Mouse (Mus musculus) kidney, embryonic 14.5 days (tissue): ENCODE results near the gene Etv6. TPM values are rescaled to one million over a fixed set of nuclear protein-coding genes. Genes with fewer than 3 reads are reported as not detected.
A peak's percentile ranks its signal among the peaks of the same experiment; 100 is the strongest.

Experiments
- ATAC-seq: fragments of 200-750 bp; cut with Nextera tagmentation; 2 replicates; pipeline ENCODE4 v1.8.0; 2017; ENCODE audit warnings: moderate number of reproducible peaks, mild to moderate bottlenecking, moderate TSS enrichment, moderate library complexity; ENCODE audit not compliant: low FRiP score, low TSS enrichment
- H3K27ac ChIP-seq: fragments of 300-500 bp; sonication (generic); 2 replicates; pipeline ENCODE4 v1.5.1; 2014; ENCODE audit warnings: low read depth, mild to moderate bottlenecking, low read length, moderate library complexity, mixed read lengths
- H3K27me3 ChIP-seq: fragments of 300-500 bp; sonication (generic); 2 replicates; pipeline ENCODE4 v1.6.1; 2014; ENCODE audit warnings: mild to moderate bottlenecking, low read length; ENCODE audit not compliant: control insufficient read depth, insufficient read depth
- H3K36me3 ChIP-seq: fragments of 300-500 bp; sonication (generic); 2 replicates; pipeline ENCODE4 v1.6.1; 2014; ENCODE audit warnings: low read length, mixed read lengths; ENCODE audit not compliant: control insufficient read depth, insufficient read depth
- H3K4me1 ChIP-seq: fragments of 300-500 bp; sonication (generic); 2 replicates; pipeline ENCODE4 v1.6.1; 2014; ENCODE audit warnings: low read length, mixed read lengths; ENCODE audit not compliant: control insufficient read depth, insufficient read depth
- H3K4me2 ChIP-seq: fragments of 300-500 bp; sonication (generic); replicated peaks from 2 replicates; pipeline ENCODE4 v1.6.1; 2014; ENCODE audit warnings: low read depth, mild to moderate bottlenecking, low read length
- H3K4me3 ChIP-seq: fragments of 300-500 bp; sonication (generic); 2 replicates; pipeline ENCODE4 v1.5.1; 2014; ENCODE audit warnings: mild to moderate bottlenecking, low read length
- H3K9ac ChIP-seq: fragments of 300-500 bp; sonication (generic); 2 replicates; pipeline ENCODE4 v1.6.1; 2014; ENCODE audit warnings: low read depth, mild to moderate bottlenecking, low read length, moderate library complexity
- H3K9me3 ChIP-seq: fragments of 300-500 bp; sonication (generic); 2 replicates; pipeline ENCODE4 v1.6.1; 2016; ENCODE audit warnings: low read length; ENCODE audit not compliant: control insufficient read depth
- WGBS: fragments of 180-500 bp; shearing (Covaris S2); extraction: QIAGEN DNeasy Blood & Tissue Kit; methylation state at CpG from one replicate; pipeline ENCODE4 v1.1.7; 2014; 5-methylcytosine and 5-hydroxymethylcytosine counted together
- polyA plus RNA-seq: library from polyadenylated mRNA; unstranded; fragments of >200 nt; fragmentation: Nextera tagmentation; extraction: Ambion mirVana; gene quantifications from 2 replicates; pipeline ENCODE4 v1.2.1, GENCODE M21; 2014

Etv6 gene
- polyA plus RNA-seq, 1 experiment from 2014 or later = 18.1 TPM

GRCm38 (mm10) chr6:134225564-134225963 lies 190.1 kb downstream of the Etv6 start:
- Histone ChIP-seq H3K36me3 (peaks cover 18% of the 10 kb centered on the region; the same call in 1 of the 2 replicates), H3K9ac (no peak overlapping the region), H3K4me1 (peaks cover 6% of the 10 kb centered on the region), H3K4me2 (no peak overlapping the region), H3K27me3 (no peaks in the 10 kb centered on the region), H3K9me3 (no peaks in the 10 kb centered on the region), H3K27ac (no peak overlapping the region), H3K4me3 (no peak overlapping the region)
- 90% methylated on average over 11 of the region's 11 CpGs for WGBS
- no peak for ATAC-seq

GRCm38 (mm10) chr6:134226349-134227169 lies 191.1 kb downstream of the Etv6 start:
- no peak for ATAC-seq
- Histone ChIP-seq H3K9ac (no peak overlapping the region), H3K27ac (no peak overlapping the region), H3K4me1 (0 out of 2 replicates have a peak, but pooled peaks cover 4% of the 10 kb centered on the region), H3K4me3 (no peak overlapping the region), H3K9me3 (no peaks in the 10 kb centered on the region), H3K36me3 (peaks cover 18% of the 10 kb centered on the region; the same call in 1 of the 2 replicates), H3K4me2 (no peak overlapping the region), H3K27me3 (no peaks in the 10 kb centered on the region)
- 82% methylated on average over 8 of the region's 8 CpGs for WGBS

- H3K4me3 ChIP-seq = no peak overlapping the region
- H3K4me1 ChIP-seq = 0 out of 2 replicates have a peak, but pooled peaks cover 8% of the 10 kb centered on the region
- ATAC-seq = no peak
- no peak overlapping the region for H3K4me2 ChIP-seq
- H3K27ac ChIP-seq = no peak overlapping the region
- no peaks in the 10 kb centered on the region for H3K9me3 ChIP-seq
- H3K9ac ChIP-seq = no peak overlapping the region
- 80% methylated on average over 4 of the region's 4 CpGs for WGBS
- H3K27me3 ChIP-seq = no peaks in the 10 kb centered on the region
- H3K36me3 ChIP-seq = peaks cover 7% of the 10 kb centered on the region; the same call in 1 of the 2 replicates
Measured at GRCm38 (mm10) chr6:134236311-134236710, 200.8 kb downstream of the Etv6 start.

- H3K27ac ChIP-seq = no peak overlapping the region
- H3K4me1 ChIP-seq = 0 out of 2 replicates have a peak, but pooled peaks cover 8% of the 10 kb centered on the region
- peaks cover 7% of the 10 kb centered on the region; the same call in 1 of the 2 replicates for H3K36me3 ChIP-seq
- H3K4me3 ChIP-seq = no peak overlapping the region
- WGBS = 91% methylated on average over 9 of the region's 9 CpGs
- no peak overlapping the region for H3K4me2 ChIP-seq
- H3K27me3 ChIP-seq = no peaks in the 10 kb centered on the region
- H3K9ac ChIP-seq = no peak overlapping the region
- H3K9me3 ChIP-seq = no peaks in the 10 kb centered on the region
- no peak for ATAC-seq
Measured at GRCm38 (mm10) chr6:134238455-134238854, 203.0 kb downstream of the Etv6 start.

GRCm38 (mm10) chr6:134240988-134241387 lies 205.5 kb downstream of the Etv6 start:
- Histone ChIP-seq H3K4me1 (no peaks in the 10 kb centered on the region), H3K9me3 (no peaks in the 10 kb centered on the region), H3K27ac (no peak overlapping the region), H3K4me2 (no peak overlapping the region), H3K4me3 (no peak overlapping the region), H3K9ac (no peak overlapping the region), H3K27me3 (no peaks in the 10 kb centered on the region), H3K36me3 (no peaks in the 10 kb centered on the region; the same call in 1 of the 2 replicates)
- 98% methylated on average over 4 of the region's 4 CpGs for WGBS
- no peak for ATAC-seq

GRCm38 (mm10) chr6:134243119-134243518 lies 207.6 kb downstream of the Etv6 start:
- H3K4me1 ChIP-seq = no peaks in the 10 kb centered on the region
- no peak overlapping the region for H3K27ac ChIP-seq
- H3K9ac ChIP-seq = no peak overlapping the region
- 12% methylated on average over 3 of the region's 3 CpGs for WGBS
- H3K4me2 ChIP-seq = no peak overlapping the region
- H3K27me3 ChIP-seq = no peaks in the 10 kb centered on the region
- ATAC-seq = peak; percentile 78; the same call in 1 of the 2 replicates
- H3K36me3 ChIP-seq = no peaks in the 10 kb centered on the region; the same call in 1 of the 2 replicates
- H3K4me3 ChIP-seq = no peak overlapping the region
- H3K9me3 ChIP-seq = no peaks in the 10 kb centered on the region

GRCm38 (mm10) chr6:134243546-134243945 lies 208.0 kb downstream of the Etv6 start:
- no peak overlapping the region for H3K4me2 ChIP-seq
- 72% methylated on average over 4 of the region's 4 CpGs for WGBS
- H3K4me1 ChIP-seq = no peaks in the 10 kb centered on the region
- no peaks in the 10 kb centered on the region for H3K9me3 ChIP-seq
- H3K9ac ChIP-seq = no peak overlapping the region
- H3K27me3 ChIP-seq = no peaks in the 10 kb centered on the region
- no peak for ATAC-seq
- H3K36me3 ChIP-seq = peaks cover 2% of the 10 kb centered on the region; the same call in 1 of the 2 replicates
- no peak overlapping the region for H3K27ac ChIP-seq
- H3K4me3 ChIP-seq = no peak overlapping the region

GRCm38 (mm10) chr6:134244071-134244470 lies 208.6 kb downstream of the Etv6 start:
- H3K9me3 ChIP-seq = no peaks in the 10 kb centered on the region
- H3K27me3 ChIP-seq = no peaks in the 10 kb centered on the region
- WGBS = 89% methylated on average over 4 of the region's 4 CpGs
- no peak overlapping the region for H3K4me2 ChIP-seq
- H3K4me1 ChIP-seq = no peaks in the 10 kb centered on the region
- no peak overlapping the region for H3K27ac ChIP-seq
- H3K36me3 ChIP-seq = peaks cover 8% of the 10 kb centered on the region; the same call in 1 of the 2 replicates
- no peak overlapping the region for H3K4me3 ChIP-seq
- no peak for ATAC-seq
- H3K9ac ChIP-seq = no peak overlapping the region

GRCm38 (mm10) chr6:134246109-134246508 lies 210.6 kb downstream of the Etv6 start:
- no peak overlapping the region for H3K9ac ChIP-seq
- 92% methylated on average over 2 of the region's 2 CpGs for WGBS
- H3K27ac ChIP-seq = no peak overlapping the region
- no peaks in the 10 kb centered on the region for H3K9me3 ChIP-seq
- no peaks in the 10 kb centered on the region for H3K4me1 ChIP-seq
- H3K27me3 ChIP-seq = no peaks in the 10 kb centered on the region
- no peak for ATAC-seq
- H3K4me2 ChIP-seq = no peak overlapping the region
- H3K36me3 ChIP-seq = peaks cover 15% of the 10 kb centered on the region; the same call in 1 of the 2 replicates
- no peak overlapping the region for H3K4me3 ChIP-seq
